Mouse (Mus musculus) midbrain, embryonic 15.5 days (tissue): ENCODE results near the gene Slc22a3. TPM values are rescaled to one million over a fixed set of nuclear protein-coding genes. Genes with fewer than 3 reads are reported as not detected.

ENCODE experiments used
- ATAC-seq: fragments of 200-750 bp; cut with Nextera tagmentation; replicated peaks from 2 replicates; pipeline ENCODE4 v1.8.0; 2017; ENCODE audit warnings: moderate TSS enrichment
- H3K27ac ChIP-seq: fragments of 300-500 bp; sonication (generic); 2 replicates; pipeline ENCODE4 v1.5.1; 2015; ENCODE audit warnings: mild to moderate bottlenecking, inconsistent platforms
- H3K27me3 ChIP-seq: fragments of 300-500 bp; sonication (generic); replicated peaks from 2 replicates; pipeline ENCODE4 v1.6.1; 2015; ENCODE audit warnings: inconsistent platforms
- H3K36me3 ChIP-seq: fragments of 300-500 bp; sonication (generic); replicated peaks from 2 replicates; pipeline ENCODE4 v1.6.1; 2015; ENCODE audit warnings: inconsistent platforms
- H3K4me1 ChIP-seq: fragments of 300-500 bp; sonication (generic); 2 replicates; pipeline ENCODE4 v1.6.1; 2015; ENCODE audit warnings: inconsistent platforms
- H3K4me2 ChIP-seq: fragments of 300-500 bp; sonication (generic); 2 replicates; pipeline ENCODE4 v1.6.1; 2015; ENCODE audit warnings: inconsistent platforms, mild to moderate bottlenecking, moderate library complexity
- H3K4me3 ChIP-seq: fragments of 300-500 bp; sonication (generic); 2 replicates; pipeline ENCODE4 v1.5.1; 2015; ENCODE audit warnings: mild to moderate bottlenecking, inconsistent platforms
- H3K9ac ChIP-seq: fragments of 300-500 bp; sonication (generic); 2 replicates; pipeline ENCODE4 v1.6.1; 2015; ENCODE audit warnings: mild to moderate bottlenecking, inconsistent platforms
- H3K9me3 ChIP-seq: fragments of 300-500 bp; sonication (generic); 2 replicates; pipeline ENCODE4 v1.6.1; 2016; ENCODE audit warnings: inconsistent platforms
- WGBS: fragments of 180-500 bp; shearing (Covaris S2); methylation state at CpG from one replicate; pipeline ENCODE4 v1.1.7; 2015; ENCODE audit warnings: mixed read lengths; 5-methylcytosine and 5-hydroxymethylcytosine counted together
- polyA plus RNA-seq: library from polyadenylated mRNA; unstranded; fragments of >200 nt; fragmentation: Nextera tagmentation; extraction: Ambion mirVana; gene quantifications from 2 replicates; pipeline ENCODE4 v1.2.1, GENCODE M21; 2015

Slc22a3 gene
- polyA plus RNA-seq, 1 experiment from 2014 or later: 1.2 TPM

DNA sequence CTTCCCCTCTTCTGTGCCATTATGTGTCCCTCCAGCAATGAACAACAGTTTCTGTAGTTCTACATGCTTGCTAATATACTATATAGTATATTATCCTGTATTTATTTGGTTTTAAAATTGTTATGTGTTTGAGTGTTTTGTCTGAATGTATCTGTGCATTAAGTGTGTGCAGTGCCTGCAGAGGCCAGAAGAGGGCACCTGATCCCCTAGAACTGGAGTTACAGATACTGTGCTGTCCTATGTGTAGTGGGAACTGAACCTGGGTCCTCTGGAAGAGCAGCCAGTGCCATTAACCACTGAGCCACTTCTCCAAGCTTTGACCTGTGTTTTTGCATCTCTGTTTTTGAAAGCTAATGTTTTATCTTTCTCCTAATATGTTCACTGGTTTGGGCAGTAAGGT is 46.3 kb downstream of the Slc22a3 start:
- no peak overlapping the region for H3K4me2 ChIP-seq
- no peaks in the 10 kb centered on the region for H3K27me3 ChIP-seq
- H3K36me3 ChIP-seq: no peaks in the 10 kb centered on the region
- no peaks in the 10 kb centered on the region for H3K9me3 ChIP-seq
- H3K27ac ChIP-seq: no peak overlapping the region
- ATAC-seq: no peak
- H3K4me1 ChIP-seq: no peaks in the 10 kb centered on the region
- H3K4me3 ChIP-seq: no peak overlapping the region
- H3K9ac ChIP-seq: no peak overlapping the region

DNA sequence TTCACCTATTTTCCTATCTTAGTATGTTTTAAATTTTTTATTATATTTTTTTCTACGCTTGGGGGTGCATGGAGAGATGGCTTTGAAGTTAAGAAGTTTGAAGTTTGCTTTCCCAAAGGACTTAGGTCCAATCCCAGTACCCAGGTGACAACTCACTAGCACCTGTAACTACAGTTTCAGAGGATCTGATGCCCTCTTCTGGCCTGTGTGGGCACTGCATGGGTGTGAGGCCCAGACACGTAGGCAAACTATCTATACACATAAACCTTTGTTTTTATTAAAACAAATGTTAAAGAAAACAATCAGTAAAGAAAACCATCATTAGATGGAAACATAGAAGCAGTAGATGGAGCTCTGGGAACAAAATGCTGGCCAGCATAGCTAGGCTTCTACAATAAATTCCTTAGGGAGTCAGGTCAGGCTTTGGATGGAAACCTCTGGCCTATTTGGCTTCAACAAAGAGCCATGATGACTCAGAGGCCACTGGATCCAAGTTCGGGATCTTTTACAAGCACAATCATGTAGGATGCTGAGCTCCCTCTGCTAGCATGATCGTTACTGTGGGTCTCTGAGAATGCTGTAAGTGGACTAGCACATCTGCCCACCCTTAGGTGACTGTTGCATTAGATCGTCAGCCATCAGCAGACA is 52.2 kb downstream of the Slc22a3 start:
- WGBS: 81% methylated on average over 5 of the region's 5 CpGs
- Histone ChIP-seq H3K4me3 (no peak overlapping the region), H3K9ac (no peak overlapping the region), H3K9me3 (no peaks in the 10 kb centered on the region), H3K36me3 (no peaks in the 10 kb centered on the region), H3K27ac (no peak overlapping the region), H3K4me2 (no peak overlapping the region), H3K4me1 (0 out of 2 replicates have a peak, but pooled peaks cover 2% of the 10 kb centered on the region), H3K27me3 (no peaks in the 10 kb centered on the region)
- no peak for ATAC-seq

- Histone ChIP-seq H3K4me1 (0 out of 2 replicates have a peak, but pooled peaks cover 2% of the 10 kb centered on the region), H3K9ac (no peak overlapping the region), H3K36me3 (no peaks in the 10 kb centered on the region), H3K4me2 (no peak overlapping the region), H3K9me3 (no peaks in the 10 kb centered on the region), H3K4me3 (no peak overlapping the region), H3K27me3 (no peaks in the 10 kb centered on the region), H3K27ac (no peak overlapping the region)
- WGBS: 82% methylated on average over 6 of the region's 6 CpGs
- no peak for ATAC-seq
These were observed 53.8 kb downstream of the Slc22a3 start for GRCm38 (mm10) chr17:12453691-12454090.

- Histone ChIP-seq H3K4me1 (0 out of 2 replicates have a peak, but pooled peaks cover 2% of the 10 kb centered on the region), H3K9ac (no peak overlapping the region), H3K4me3 (no peak overlapping the region), H3K27ac (no peak overlapping the region), H3K27me3 (no peaks in the 10 kb centered on the region), H3K36me3 (no peaks in the 10 kb centered on the region), H3K9me3 (no peaks in the 10 kb centered on the region), H3K4me2 (no peak overlapping the region)
- no peak for ATAC-seq
- WGBS: 70% methylated on average over 11 of the region's 11 CpGs
These were observed 54.5 kb downstream of the Slc22a3 start for GRCm38 (mm10) chr17:12452862-12453531.

DNA sequence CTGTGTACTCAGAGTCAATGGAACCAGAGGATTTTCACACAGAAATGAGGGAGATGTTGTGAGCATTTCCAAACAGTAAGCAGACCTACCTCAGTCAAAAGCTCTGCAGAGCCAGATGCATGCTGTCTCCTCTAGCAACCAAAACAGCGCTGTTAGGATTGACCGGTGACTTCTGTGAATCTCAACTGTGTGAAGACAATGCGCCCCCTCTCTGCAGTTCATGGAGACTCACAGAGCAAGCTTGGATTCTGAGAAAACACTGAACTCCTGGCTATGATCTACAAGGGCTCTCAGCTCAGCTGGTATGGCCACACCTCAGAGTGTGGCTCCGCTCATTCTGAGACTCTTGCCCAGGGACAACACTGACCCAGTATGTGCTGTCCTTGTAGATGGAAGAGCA is 56.3 kb downstream of the Slc22a3 start:
- WGBS: 51% methylated on average over 4 of the region's 4 CpGs
- ATAC-seq: no peak
- 0 out of 2 replicates have a peak, but pooled peaks cover 2% of the 10 kb centered on the region for H3K4me1 ChIP-seq

DNA sequence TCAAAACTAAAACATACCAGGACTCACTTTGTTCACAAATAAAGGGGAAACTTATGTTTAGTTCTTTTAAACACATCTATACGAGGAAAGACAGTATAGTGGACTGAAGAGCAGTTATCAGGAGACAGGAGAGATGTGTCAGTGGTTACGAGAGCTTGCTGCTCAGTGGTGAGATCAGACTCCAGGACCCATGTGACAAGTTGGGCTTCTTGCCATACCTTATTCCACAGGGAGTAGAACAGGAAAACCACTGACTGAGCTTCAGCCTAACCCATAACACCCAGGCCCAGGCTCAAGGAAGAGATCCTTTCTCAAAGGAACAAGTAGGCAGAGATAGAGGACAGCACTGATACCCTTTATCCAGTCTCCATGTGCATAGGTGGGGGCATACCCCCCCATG is 62.9 kb downstream of the Slc22a3 start:
- WGBS: 78% methylated on average over 2 of the region's 2 CpGs
- H3K27me3 ChIP-seq: no peaks in the 10 kb centered on the region

More for the DNA sequence above, 56.3 kb downstream of the Slc22a3 start:
- H3K4me3 ChIP-seq: no peak overlapping the region
- no peaks in the 10 kb centered on the region for H3K9me3 ChIP-seq
- no peaks in the 10 kb centered on the region for H3K27me3 ChIP-seq
- no peak overlapping the region for H3K4me2 ChIP-seq
- H3K9ac ChIP-seq: no peak overlapping the region
- no peak overlapping the region for H3K27ac ChIP-seq
- H3K36me3 ChIP-seq: no peaks in the 10 kb centered on the region

DNA sequence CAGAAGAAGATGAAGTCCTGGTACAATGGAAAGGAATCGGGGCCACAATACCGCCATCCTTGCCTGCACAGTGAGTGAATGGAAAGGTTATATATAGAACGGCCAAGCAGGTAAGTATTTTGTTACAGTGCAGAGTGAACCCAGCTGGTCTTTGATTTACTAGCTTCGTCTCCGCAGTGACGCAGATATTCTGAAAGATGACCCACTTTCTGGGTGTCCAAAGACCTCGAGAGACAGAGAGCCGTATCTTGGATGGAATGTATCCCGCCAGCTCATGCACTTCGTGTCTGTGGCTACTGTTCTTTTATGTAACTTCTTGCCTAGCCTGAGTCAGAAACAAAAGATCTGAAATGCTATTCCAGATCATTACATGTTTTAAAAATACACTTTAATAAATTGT is 69.7 kb downstream of the Slc22a3 start:
- Histone ChIP-seq H3K4me2 (no peak overlapping the region), H3K4me1 (no peaks in the 10 kb centered on the region), H3K9me3 (no peaks in the 10 kb centered on the region), H3K9ac (no peak overlapping the region), H3K27me3 (no peaks in the 10 kb centered on the region), H3K4me3 (no peak overlapping the region), H3K27ac (no peak overlapping the region), H3K36me3 (no peaks in the 10 kb centered on the region)
- no peak for ATAC-seq
- WGBS: 90% methylated on average over 10 of the region's 10 CpGs

More for the DNA sequence above, 62.9 kb downstream of the Slc22a3 start:
- no peak overlapping the region for H3K9ac ChIP-seq
- H3K4me3 ChIP-seq: no peak overlapping the region
- no peak overlapping the region for H3K27ac ChIP-seq
- H3K4me2 ChIP-seq: no peak overlapping the region
- H3K4me1 ChIP-seq: no peaks in the 10 kb centered on the region
- H3K9me3 ChIP-seq: no peaks in the 10 kb centered on the region
- no peak for ATAC-seq
- no peaks in the 10 kb centered on the region for H3K36me3 ChIP-seq

GRCm38 (mm10) chr17:12431707-12432106 is 75.8 kb downstream of the Slc22a3 start:
- no peak overlapping the region for H3K9ac ChIP-seq
- 0 out of 2 replicates have a peak, but pooled peaks cover 2% of the 10 kb centered on the region for H3K4me1 ChIP-seq
- H3K27me3 ChIP-seq: no peaks in the 10 kb centered on the region
- no peak overlapping the region for H3K27ac ChIP-seq
- no peaks in the 10 kb centered on the region for H3K9me3 ChIP-seq
- no peak overlapping the region for H3K4me3 ChIP-seq
- no peaks in the 10 kb centered on the region for H3K36me3 ChIP-seq
- no peak for ATAC-seq
- H3K4me2 ChIP-seq: no peak overlapping the region
- WGBS: 65% methylated on average over 5 of the region's 5 CpGs

GRCm38 (mm10) chr17:12428369-12428768 is 79.1 kb downstream of the Slc22a3 start:
- no peaks in the 10 kb centered on the region for H3K9me3 ChIP-seq
- no peak overlapping the region for H3K9ac ChIP-seq
- ATAC-seq: no peak
- H3K36me3 ChIP-seq: no peaks in the 10 kb centered on the region
- H3K27ac ChIP-seq: no peak overlapping the region
- H3K4me1 ChIP-seq: 0 out of 2 replicates have a peak, but pooled peaks cover 2% of the 10 kb centered on the region
- no peak overlapping the region for H3K4me3 ChIP-seq
- H3K27me3 ChIP-seq: no peaks in the 10 kb centered on the region
- H3K4me2 ChIP-seq: no peak overlapping the region

DNA sequence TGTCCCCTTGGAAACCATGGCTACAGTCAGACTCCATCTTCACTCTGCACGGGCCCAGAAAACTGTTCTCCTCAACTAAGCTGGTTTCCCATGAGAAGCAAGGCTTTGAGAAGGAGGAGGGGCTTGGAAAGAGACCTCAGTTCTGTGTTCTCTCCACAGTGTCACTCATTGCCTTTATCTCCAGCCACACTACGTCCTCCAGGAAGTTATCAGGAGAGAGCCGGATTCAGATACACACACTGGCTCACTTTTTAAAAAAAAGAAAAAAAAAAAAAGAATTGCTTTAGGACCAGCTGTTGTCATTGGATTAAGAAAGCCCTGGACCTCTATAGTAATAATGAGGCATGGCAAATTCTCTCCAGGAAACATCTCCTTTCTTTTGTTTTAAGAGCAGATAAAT is 80.3 kb downstream of the Slc22a3 start:
- Histone ChIP-seq H3K4me2 (no peak overlapping the region), H3K27ac (no peak overlapping the region), H3K27me3 (no peaks in the 10 kb centered on the region), H3K4me3 (no peak overlapping the region), H3K9ac (no peak overlapping the region), H3K4me1 (0 out of 2 replicates have a peak, but pooled peaks cover 2% of the 10 kb centered on the region), H3K36me3 (no peaks in the 10 kb centered on the region), H3K9me3 (no peaks in the 10 kb centered on the region)
- ATAC-seq: no peak
- WGBS: 36% methylated on average over 3 of the region's 3 CpGs

GRCm38 (mm10) chr17:12422143-12422542 is 85.4 kb downstream of the Slc22a3 start:
- no peak for ATAC-seq
- WGBS: 96% methylated on average over 1 of the region's 1 CpGs
- no peak overlapping the region for H3K4me2 ChIP-seq

GRCm38 (mm10) chr17:12420886-12421574 is 86.5 kb downstream of the Slc22a3 start:
- H3K4me3 ChIP-seq: no peak overlapping the region
- H3K9ac ChIP-seq: no peak overlapping the region
- no peaks in the 10 kb centered on the region for H3K27me3 ChIP-seq
- no peaks in the 10 kb centered on the region for H3K36me3 ChIP-seq
- H3K27ac ChIP-seq: no peak overlapping the region
- no peaks in the 10 kb centered on the region for H3K9me3 ChIP-seq
- H3K4me1 ChIP-seq: no peaks in the 10 kb centered on the region
- no peak for ATAC-seq
- 68% methylated on average over 16 of the region's 16 CpGs for WGBS
- H3K4me2 ChIP-seq: no peak overlapping the region

More at GRCm38 (mm10) chr17:12422143-12422542, 85.4 kb downstream of the Slc22a3 start:
- Histone ChIP-seq H3K9me3 (no peaks in the 10 kb centered on the region), H3K27ac (no peak overlapping the region), H3K9ac (no peak overlapping the region), H3K36me3 (no peaks in the 10 kb centered on the region), H3K4me3 (no peak overlapping the region), H3K27me3 (no peaks in the 10 kb centered on the region), H3K4me1 (no peaks in the 10 kb centered on the region)
